Mouse (Mus musculus): ENCODE results near the gene Gm49318. TPM values are rescaled to one million over a fixed set of nuclear protein-coding genes. Genes with fewer than 3 reads are reported as not detected.

Gm49318 gene
- total RNA-seq, 2 experiments from 2014 or later, result not detected

DNA sequence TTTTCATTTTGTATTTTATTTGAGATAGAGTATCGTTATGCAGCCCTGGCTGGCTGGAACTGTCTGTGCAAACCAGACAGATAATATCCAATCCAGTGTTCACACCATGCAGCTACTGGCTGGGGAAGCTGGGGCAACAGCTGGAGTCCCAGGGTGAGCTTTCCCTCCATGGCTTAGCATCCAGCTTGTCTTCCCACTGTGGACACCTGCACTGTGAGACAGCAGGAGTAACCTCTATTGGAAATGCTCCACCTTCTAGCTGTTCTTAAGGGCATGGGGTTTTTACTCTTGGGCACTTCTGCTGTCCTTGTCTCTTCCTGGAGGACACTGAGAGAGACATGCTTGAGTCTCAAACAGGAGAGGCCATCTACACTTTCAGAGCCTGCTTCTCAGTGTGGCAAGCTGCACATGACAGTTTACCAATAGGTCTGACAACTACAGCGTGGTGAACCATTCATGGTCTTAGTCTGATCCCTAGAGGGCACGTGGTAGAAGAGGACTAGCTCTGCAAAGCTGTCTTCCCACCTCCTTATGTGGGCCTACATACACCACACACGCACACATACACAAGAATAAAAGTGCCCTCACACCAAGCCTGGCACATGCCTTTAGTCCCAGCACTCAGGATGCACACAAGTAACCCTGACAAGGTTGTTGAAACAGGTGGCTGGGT, 1.0 kb downstream of the Gm49318 start:
- DNase-seq, result no peak

DNA sequence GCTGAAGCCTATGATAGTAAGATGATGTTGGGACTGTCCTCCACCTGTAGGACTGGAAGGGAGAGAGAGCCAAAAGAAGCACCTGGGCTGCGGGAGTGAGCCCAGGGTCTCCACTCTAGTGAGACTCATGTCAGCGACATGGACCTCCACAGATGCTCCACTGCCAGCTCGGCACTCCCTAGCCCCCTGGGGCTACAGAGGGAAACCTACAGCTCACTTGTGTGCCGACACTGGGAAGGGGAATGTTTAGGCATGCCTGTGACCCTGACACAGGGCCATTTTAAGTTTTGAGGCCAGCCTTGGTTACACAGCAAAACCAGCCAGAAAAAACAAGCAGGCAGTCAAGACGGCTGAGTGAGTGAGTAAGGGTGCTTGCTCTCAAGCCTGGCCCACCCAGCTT, 3.9 kb downstream of the Gm49318 start:
- no peak for DNase-seq

DNA sequence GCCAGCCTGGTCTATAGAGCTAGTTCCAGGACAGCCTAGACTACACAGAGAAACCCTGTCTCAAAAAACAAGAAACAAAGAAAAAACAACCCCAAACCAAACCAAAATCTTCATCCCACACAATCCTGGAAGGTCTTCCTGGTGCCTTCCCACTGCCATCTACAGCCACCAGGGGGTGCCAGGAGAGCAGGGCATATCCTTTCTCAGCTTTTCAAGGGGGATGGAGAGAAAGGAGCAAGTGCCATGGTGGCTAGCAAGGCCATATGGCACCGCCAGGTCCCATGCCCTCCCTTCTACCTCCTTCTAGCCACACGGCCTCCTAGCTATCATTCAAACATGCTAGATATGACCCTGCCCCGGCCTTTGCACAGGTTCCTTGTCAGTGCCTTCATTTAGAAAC, 4.6 kb downstream of the Gm49318 start:
- peak; percentile 67 for DNase-seq

DNA sequence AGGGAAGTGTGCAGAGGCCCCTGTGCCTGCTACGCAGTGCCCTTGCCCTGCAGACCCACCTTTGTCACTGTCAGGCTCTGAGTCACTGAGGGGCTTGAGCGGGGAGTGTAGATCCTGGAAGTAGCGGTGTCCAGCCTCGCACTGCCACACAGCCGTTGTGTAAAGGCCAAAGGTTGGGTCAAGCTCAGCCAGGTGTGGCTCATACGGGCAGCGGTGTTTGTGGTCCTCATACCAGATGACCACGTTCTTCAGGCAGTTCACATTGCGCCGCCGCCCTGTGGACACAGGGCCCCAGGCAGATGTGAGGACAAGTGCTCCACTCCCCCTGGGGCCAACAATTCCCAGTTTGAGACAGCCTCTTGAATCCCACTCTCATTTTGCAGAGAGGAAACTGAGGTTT, 5.4 kb downstream of the Gm49318 start:
- no peak for DNase-seq

DNA sequence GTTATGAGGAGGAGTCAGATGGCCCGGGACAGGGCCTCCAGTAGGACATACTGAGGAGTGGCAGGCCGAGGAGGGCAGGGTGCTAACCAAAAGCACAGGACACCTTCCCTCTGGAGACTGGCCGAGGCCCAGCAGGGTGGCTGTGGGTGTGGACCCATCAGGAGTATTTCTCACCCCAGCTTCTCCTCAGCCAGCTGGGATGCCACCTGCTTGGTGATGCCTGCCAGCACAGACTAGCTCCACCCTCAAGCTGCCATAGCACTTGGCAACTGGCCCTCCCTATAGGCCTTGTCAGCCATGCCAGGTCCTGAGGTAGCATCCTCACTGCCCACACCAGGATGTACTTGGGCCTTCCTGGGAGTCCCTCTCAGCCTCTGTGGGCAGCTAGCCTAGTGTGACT, 6.7 kb downstream of the Gm49318 start:
- no peak for DNase-seq

DNA sequence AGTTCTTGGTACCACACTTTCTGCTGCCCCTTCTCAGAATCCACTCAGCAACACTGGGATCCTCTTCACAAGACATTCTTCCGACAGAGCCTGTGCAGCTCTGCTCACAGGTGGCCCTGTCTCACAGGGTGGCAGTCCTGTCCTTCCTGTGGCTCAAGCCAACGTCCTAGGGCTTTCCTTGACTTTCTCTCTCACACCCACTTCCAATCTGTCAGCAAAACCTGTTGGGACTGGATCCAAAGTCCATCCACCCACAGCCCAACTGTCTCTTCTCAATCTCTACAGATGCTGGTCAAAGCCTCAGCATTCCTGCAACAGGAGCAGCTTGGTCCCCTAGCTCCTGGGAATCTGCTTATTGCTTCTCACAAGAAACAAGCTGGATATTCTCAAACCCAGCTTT, 9.7 kb downstream of the Gm49318 start:
- DNase-seq, result no peak

DNA sequence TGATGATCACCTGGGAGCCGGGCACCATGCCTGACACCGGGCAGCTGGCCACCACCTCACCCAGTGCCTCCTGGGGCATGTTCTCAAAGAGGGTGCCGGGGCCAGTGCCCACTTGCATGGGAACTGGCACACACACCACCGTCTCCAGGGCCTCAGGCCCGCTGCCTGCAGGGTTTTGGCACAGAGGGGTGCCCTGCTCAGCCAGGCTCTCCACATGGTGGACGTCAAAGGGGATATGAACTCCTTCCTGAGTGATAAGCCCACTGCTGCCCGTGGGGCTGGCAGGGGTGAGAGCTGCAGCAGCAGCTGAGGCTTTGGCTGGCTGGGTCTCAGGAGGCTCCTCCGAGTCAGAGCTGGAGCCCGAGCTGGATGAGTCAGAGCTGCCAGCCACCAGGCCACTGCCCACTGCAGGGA, 13.0 kb downstream of the Gm49318 start:
- DNase-seq, result no peak

DNA sequence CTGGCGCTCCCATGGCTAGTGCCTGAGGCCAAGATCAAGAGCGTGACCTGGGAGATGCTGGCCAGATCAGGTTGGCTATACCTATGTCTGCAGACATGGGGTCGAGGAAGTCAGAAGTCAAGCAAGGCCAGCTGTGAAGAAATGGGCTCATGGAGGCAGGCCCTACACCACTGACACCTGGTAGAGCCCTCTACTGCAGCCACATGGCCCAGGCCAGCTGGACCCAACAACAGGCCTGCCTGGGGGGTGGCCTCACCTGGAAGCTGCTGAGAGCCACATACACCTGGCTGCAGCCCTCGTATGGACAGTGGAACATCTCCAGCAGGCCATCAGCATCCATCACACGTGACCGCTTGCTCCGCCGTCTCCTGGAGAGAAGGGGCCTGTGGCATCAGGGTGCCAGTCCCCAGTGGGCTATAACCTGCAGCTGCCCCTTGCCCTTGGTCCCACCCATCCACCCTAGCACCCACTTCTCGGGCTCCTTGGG, 14.0 kb downstream of the Gm49318 start:
- no peak for DNase-seq

DNA sequence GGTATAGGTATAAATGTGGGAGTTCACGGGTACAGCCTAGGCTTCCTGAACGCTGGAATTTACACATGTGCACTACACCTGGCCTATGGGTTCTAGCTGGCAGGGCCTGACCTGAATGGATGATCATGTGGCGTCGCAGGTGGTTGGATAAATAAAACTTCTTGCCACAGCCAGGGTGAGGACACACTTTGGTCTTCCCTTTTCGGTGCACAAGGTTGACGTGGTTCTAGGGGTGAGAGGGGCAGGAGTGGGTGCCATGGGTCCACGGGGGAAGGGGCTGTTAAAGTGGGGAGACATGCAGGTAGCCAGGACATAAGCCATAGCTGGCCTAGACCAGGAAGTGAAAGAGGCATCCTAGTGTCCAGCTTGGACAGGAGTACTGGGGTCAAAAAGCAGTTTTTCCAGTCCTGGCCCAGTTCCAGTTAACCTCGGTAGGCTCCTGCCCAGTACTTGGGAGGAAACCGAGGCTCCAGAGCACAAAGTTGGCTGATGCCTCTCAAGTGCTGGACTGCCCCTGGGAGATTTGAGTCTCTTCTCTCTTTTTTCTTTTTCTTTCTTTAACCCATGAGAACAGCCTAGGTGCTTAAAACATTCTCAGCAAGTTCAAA, 14.7 kb downstream of the Gm49318 start:
- no peak for DNase-seq

DNA sequence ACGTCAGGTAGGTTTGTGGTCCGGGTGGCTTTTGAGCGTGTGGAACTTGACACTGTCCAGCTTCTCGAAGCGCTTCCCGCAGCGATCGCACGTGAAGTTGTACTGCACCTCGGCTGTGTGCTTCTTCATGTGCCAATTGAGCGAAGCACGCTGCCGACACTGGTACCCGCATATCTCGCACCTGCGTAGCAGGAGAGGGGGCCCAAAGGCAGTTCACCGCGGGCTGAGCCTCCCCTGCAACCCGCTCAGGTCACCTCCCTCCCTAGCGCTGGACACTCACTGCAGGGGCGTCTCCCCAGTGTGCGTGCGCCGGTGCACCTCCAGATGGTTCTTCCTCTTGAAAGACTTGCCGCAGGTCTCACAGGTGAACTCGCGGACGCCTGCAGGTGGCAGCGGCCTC, 15.3 kb downstream of the Gm49318 start:
- no peak for DNase-seq

DNA sequence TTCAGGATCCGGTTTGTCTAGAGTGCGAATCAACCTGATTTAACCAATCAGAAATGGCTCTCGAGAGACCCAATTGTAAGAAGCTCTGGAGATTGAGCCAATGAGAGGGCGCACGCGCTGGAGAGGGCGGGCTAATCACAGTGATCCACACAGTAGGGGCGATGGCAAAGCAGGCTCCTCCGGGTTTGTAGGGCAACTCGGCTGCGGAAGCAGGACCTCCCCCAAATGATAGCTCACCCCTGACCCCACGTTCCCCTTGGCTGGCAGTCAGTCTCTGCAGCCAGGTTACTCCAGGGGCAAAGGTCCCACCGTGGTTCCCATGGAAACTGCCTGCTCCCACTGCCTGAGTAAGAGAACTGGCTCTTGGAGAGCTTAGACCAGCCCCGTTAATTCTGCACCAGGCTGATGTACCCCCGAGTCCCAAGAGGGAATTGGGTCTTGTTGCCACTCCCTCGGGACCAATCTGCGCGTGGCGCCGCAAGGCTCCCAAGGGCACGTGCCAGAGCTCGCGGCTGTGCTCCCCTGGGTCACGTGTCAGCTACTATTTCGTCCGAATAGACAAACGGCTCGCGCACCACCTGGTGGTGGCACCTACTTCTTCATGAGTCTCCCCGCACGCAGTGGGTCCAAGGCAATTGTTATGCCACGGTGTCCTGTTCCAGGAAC, 16.5 kb downstream of the Gm49318 start:
- peak; percentile 58 for DNase-seq

DNA sequence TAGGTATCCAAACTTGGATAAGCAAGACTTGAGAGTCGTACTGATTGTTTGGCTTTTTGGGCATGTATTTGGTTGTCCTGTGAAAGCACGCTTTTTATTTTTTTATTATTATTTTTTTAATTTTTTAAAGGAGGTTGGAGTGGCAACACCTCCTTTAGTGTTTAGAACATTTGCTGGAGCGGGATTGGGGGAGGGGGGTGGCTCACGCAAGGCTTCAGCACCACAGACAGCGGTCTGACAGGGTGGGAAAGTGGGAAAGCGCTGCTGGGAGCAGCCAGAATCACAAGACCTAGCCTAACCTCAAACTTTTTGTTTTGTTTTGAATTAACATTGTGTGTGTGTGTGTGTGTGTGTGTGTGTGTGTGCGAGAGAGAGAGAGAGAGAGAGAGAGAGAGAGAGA, 17.4 kb downstream of the Gm49318 start:
- DNase-seq, result no peak

DNA sequence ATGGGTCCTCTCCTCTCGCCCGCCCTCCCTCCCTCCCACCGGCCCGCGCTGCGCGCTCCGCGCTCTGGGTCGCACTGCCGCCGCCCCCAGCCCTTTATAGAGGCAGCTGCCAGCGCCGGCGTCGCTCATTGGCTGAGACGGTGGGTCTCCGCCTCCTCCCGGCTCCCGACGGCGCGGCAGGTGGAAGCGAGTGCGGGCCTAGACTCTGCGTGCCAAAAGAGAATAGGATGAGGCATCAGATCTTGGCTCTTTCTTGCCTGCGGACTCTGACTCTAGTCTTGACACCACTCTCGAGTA, 19.2 kb downstream of the Gm49318 start, which contains the start of gene Elavl3:
Elavl3 (minus strand) TSS at position 66 of the 297 bp plus-strand sequence.
- DNase-seq, result no peak

DNA sequence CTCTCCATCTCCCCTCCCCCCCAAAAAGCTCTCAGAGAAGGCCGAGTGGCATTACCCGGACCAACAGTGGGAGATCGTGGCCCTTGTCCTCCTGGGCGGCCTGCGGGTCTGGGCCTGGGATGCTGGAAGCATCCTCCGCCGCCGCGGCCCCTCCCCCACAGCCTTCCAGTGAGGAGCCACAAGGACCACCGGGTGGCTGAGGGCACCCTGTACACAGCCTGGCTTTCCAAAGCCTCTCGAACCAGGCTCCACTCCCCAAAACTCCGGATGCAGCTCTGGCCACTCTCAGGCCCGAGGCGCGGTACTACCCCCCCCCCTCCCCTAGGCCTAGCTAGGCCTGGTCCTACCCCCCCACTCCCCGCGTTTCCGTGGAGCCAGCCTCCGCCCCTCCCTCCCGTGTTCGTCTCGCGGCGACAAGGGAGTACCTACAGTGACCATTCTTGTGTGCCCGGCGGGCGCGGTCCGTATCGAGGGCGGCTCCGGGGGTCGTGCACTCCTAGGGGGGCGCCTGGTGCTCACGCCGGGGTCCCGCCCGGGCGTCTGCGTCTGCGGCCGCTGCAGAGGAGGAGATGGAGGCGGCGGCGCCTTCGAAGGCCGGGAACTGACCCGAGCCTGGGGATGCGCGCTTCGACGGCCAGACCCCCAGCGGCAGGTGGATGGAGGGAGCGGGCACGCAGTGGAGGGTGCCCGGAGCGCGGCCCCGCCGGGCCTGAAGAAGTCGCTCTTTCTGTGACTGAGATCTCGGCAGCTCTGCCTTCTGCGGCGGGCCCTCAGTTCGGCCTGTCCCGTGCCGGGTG, 19.7 kb downstream of the Gm49318 start:
- DNase-seq, result no peak

DNA sequence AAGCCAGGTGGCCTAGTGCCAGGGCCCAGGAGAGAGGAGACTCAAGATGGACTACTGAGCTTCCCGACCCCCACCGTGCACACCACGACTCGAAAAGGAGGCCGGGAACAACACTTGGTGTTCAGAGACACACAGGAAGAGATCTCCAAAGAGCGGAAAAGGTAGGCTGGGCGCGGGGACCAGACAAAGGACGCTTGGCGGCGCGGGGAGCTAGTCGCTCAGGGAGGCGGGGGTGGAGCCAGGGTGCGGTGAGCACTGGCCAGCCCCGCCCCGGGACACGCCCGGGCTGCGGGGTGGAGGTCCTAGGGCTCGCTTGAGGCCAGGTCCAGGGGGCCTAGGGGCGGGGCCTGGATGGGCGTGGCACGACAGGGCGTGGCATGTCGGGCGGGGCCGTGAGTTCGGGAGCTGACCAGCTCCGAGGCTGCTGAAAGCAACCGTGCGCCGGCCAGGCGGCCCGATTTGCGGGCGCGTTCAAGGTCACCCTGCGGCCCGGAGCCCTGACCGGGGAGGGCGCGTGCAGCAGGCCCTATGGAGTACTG, 20.6 kb downstream of the Gm49318 start:
- DNase-seq, result peak; percentile 42

DNA sequence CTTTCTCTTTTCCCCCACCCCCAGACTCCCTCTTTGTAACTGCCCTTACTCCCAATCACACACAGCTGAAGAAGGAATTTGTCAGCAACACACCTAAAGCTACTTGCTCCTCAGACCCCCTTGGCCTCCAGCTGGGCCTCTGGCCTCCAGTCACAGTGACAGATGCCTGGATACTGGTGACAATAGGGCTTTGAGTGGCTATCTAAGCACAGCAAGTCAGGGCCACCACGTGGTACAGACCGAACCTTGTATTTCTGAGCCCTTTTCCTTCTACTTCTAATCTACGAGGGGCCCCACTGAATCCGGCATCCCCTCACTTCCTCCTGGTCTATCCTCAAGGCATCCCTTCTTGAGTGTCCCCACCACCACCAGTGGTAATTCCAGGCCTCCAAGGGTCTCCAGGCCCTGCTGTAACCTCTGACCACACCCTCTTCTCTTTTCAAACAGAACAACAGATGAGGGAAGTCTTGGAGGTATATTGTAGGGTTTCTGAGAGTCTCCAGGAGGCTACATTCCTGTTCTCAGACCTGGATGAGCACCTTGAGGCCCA, 21.3 kb downstream of the Gm49318 start:
- DNase-seq, result no peak

DNA sequence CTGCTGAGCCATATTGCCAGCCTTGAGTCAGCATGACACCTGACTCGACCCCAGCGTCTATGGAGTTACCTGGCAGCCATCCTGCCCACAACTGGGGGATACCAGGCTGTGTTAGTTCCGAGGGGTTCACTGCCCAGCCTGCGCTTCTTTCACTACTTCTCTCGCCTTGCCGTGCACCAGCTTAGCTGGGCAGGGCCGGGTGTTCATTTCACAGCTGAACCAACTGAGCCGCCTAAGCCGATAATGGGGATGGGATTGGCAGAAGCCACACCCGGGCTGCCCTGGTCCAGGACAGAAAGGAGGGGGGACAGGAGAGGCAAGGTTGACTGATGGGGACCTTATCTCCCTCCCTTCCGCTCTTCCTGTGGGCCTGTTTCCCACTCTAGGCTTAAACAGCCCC, 21.7 kb downstream of the Gm49318 start:
- no peak for DNase-seq

DNA sequence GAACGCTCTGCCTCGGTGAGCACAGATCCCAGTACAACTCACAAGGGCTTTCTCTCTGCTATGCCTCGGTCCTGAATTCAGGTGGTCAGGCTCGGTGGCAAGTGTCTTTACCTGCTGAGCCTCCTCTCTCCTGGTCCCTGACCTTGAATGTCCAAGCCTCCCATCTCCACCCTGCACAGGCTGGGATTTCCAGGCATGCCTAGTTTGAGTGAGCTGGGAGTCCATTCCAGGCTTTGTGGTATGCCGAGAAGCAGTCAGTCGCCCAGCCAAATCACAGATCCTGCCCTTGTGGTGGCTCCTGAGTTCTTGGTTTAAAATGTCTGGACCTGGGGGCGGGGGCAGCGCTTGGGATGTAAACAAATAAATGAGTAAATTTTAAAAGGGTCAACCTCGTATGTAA, 23.7 kb downstream of the Gm49318 start:
- DNase-seq, result no peak

DNA sequence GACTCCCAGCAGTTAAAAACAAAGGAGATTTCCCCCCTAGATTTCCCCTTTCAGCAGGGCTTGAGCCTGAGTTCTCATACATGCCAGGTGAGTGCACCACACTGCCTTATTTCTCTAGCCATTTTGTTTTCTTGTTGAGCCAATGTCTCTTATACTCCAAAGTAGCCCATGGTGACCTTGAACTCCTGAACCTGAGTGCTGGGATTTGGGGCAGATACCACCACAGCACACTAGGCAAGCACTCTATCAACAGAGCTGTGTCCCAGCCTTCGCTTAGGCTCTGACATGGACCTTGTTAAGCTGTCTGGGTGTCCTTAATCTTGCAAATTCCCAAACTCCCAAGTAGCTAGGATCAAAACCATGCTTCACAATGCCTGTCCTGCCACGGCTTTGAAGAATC, 29.2 kb downstream of the Gm49318 start:
- no peak for DNase-seq

DNA sequence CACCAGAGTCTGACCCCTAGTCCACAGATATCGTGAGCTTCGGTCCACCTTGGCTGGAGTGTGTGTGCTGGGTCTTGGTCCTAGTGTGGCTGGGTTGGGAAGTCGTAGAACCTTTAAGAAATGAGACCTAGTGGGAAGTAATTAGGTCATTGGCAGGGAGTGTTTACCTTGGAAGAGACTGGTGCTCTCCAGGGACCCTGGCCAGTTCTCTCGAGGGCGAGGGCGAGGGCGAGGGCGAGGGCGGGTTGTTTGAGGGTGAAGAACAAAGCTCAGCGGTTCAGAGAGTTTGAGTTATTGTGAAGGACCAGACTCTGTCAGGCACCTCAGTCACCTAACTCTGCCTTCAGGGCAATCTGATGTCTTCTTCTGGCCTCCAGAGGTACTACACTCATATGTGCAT, 33.2 kb downstream of the Gm49318 start:
- DNase-seq, result no peak

DNA sequence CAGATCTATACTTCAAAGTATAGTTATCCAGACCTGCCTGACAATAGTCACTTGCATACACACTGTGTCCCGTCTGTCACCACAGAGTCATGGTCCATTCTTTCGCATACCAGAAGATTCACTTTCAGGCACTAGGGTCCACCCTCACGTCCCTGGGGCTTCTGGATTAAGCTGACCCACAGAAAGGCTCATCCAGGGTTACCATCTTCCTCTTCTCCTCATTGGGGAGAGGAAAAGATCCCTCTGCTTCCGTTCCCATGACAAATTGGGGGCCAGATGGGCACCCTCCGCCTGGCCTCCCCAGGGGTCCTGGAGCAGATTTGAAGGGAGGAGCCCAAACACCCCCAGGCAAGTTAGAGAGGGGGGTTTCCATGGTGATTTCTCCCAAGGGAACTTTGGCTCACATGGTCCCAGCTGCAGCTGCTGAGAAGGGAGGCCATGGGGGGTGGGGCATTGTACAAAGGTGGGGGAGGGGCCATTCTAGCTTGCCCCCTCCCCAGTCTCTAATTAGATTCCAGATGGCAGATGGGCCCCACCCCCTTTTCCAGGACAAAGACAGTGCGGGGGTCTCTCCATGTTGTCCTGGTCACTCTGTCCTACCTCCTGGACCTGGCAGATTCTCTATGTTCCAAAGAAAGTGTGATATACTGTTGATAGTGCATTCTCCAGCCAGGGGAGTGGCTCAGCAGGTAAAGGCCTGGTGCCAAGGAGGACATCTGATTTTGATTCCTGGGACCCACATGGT, 35.6 kb downstream of the Gm49318 start:
- no peak for DNase-seq

DNA sequence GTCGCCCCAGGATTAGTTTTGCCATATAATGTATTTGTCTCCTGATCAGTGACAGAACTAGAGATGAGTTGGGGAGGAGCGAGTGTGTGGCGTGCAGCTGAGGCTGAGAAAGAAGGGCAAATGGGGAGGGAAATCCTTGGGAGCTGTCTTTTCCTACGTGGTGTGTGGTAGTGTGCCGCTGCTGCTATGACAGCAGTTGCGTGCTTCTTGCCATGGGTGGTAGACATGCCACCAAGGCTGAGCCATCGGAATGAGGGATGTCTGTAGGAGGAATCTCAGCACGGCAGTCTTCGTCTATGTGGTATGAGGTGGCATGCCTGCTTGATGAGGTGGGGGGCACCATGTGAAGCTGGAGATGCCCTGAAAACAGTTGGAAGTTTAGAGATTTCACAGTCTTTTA, 40.7 kb downstream of the Gm49318 start:
- no peak for DNase-seq

Data from gastrocnemius, postnatal 10 days (tissue).